Mouse (Mus musculus) layer of hippocampus, postnatal 36 days (tissue): ENCODE measurements around the gene Isg15. TPM values are rescaled to one million over a fixed set of nuclear protein-coding genes. Genes with fewer than 3 reads are reported as not detected.

ENCODE experiments used
- DNase-seq, 2 experiments: peaks; one replicate each; pipeline ENCODE4 v3.0.0; 2022
- total RNA-seq, 2 experiments: library from RNA; stranded (reverse); gene quantifications; 2 replicates each; pipeline ENCODE4 v1.2.3; 2021

The Isg15 gene
- total RNA-seq, result 1 to 10 TPM in 1 of 2 experiments, not detected in 1; 1.9 TPM

DNA sequence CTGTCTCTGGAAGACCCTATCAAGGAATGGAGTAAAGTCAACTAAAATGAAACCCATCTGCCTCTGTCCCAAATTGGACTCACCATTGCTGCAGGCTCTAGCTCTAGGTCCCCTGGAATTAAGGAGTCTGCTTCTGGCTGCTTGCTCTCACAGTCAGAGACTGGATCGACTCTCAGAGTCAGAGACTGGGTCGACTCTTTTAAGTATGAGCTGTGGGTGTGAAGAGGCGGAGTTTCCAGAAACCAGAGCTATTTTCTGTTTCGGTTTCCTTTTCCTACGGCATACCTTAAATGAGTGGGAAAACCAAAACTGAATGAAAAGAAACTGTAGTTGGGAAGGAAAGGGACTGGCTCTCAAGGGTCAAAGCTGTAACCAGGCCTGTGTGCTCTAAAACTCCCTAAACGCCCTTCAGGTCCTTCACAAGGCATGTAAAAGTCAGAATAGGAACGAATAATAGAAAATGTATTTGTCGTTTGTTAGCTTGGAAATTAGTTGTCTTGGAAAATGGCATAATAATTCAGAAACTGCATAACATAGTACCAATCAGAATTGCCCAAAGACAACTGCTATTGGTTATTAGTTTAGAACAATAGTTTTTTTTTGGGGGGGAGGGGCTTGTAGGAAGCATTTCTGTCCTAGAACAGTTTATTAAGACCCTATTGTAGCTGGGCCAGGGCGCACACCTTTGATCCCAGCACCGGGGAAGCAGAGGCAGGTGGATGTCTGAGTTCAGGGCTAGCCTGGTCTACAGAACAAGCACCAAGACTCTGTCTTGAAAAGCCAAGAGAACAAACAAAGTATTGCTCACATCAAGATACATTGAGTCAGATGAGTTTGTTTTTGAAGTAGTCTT, at the start of gene Isg15:
TSS of gene Isg15 (minus strand) at position 196 of the 853 bp plus-strand sequence.
- DNase-seq, result no peak

GRCm38 (mm10) chr4:156249567-156249966, 48.9 kb upstream of the Isg15 start:
- DNase-seq, result no peak

GRCm38 (mm10) chr4:156236651-156237447, 36.2 kb upstream of the Isg15 start:
- DNase-seq, result no peak

GRCm38 (mm10) chr4:156235808-156236533, 35.4 kb upstream of the Isg15 start, which contains the start of gene Noc2l:
Gene Noc2l, plus strand, starts transcription at chr4:156236010.
- peak; percentile 91 for DNase-seq

GRCm38 (mm10) chr4:156235360-156235770, 34.7 kb upstream of the Isg15 start:
- no peak for DNase-seq

DNA sequence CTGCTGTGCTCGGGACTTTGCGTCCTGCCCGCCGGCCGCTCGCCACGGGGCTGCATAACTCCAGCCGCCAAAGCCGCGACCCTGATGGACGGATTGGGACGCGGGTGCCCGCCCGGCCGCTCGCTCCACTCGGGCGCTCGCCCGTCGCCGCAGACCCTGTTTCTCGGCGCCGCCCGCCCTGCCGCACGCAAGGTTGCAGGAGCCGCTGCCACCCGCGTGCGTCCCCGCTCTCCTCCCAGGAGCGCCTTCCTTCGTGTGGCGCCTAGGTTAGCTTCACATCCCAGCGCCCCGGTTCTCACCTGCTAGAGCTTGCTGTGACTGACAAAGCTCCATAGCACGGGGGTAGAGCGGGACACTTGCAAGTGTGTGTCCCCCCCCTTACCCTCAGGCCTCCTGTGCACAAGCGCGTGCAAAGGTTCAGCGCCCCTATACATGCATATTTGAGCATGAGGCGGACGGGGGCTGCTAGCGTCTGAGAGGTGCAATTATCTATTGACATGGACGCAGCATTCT, 34.1 kb upstream of the Isg15 start, which contains the start of gene Plekhn1:
TSS of gene Plekhn1 (minus strand) at position 157 of the 513 bp plus-strand sequence.
- DNase-seq, result peak; percentile 65 to 78

- DNase-seq, result no peak
Observed at GRCm38 (mm10) chr4:156234021-156234501, 33.4 kb upstream of the Isg15 start.

DNA sequence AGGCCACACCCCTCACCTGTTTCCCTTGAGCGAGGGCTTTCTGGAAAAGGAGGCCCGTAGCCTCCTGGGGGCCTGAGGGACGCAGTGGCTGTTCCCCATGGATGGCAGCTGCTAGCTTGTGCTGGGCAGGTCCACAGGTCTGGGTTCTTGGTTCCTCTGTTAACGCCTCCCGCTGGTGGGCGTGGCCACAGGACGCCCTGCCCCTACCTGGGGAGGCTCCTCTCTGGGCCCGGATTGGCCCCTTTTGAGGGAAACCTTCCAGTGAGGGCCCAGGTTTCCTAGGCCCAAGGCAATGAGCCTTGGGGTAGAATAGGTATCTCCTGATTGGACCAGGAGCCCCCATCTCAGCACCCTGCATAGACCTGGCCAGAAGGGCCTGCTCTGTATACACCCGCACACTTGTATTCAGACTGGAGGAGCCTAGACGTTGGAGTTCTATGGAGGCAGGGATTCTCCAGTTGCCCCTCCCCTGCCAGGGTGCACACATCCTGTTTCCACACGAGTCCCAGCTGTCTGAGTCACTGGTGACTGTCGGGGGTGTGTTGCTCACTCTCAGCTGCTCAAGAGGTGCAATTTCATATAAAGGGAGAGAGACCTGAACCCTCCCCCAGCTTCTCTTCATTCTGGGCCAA, 27.9 kb upstream of the Isg15 start:
- no peak for DNase-seq

DNA sequence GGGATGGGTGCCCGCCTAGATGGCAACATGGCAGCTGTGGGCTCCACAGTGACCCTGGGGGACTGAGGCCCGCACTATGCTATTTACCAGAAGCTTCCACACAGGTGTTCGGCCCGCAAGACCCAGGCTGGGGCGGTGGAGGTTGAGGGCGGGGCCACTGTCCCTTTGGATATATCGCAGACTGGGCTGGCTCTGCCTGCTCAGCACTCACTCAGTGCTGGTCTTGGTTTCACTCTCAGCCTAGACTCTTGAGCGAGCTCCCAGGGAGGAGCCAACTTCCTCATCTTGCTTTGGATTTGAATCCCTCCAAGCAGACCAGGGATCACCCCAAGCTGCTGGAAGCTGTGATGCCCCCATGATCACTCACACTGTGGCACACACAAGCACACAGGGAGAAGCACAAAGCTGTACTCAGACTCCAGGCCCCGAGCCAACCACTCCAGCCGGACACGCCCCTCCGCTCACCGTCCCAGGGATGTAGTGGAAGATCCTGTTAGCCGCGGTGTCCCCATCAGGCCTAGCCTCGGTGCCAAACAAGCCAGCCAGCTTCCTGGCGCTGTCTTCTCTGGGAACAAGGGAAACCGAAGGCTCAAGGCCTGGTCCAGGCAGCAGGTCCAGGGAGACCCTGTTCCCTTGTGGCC, 27.3 kb upstream of the Isg15 start:
- no peak for DNase-seq

DNA sequence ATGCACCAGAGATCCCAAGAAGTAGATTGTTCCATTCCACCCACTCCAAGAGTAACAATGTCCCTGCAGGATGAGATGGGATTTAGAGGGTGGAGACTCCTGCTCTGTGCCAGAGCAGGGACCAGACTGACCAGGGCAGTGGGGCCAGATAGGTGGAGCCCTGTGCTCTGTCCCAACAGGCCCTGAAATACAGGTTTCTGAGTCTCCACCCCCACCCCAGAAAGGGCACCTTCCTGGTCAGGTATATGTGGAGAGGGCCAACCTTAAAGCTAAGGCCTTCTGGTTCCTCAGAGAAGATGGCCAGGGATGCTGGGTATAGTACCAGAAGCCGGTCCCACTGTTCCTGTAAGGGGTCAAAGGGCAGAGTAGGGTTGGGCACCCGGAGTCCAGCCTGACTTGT, 23.7 kb upstream of the Isg15 start:
- DNase-seq, result no peak

DNA sequence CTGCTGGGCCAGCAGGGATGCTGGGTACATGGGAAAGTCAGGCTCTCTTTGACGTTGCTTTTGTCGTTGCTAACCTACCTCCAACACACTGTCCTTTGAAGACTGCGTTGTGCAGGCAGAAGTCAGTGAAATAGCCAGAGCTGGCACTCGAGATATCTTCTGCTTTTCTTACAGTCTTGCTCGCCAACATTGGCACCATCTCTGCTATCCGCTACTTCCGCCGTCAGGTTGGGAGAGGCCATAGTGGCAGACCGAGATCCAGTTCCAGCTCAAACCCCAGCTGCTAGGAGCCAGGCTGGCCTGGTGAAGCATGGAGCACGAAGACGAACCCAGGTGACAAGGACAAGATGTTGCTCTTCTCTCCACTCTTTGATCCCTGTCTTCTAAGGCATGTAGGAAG, 19.3 kb upstream of the Isg15 start:
- no peak for DNase-seq

DNA sequence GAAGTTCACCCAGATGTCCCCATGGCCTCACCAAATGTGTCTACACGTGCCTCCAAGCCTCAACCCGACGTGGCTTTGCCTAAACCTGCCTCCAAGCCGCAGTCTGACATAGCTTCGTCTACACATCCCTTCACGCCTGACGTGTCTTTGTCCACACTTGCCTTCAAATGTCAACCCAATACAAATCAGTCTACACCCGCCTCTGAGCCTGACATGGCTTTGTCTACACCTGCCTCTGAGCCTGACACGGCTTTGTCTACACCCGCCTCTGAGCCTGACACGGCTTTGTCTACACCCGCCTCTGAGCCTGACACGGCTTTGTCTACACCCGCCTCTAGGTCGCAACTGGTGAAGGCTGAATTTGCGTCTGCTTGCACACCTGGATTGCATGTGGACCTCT, 17.2 kb upstream of the Isg15 start:
- no peak for DNase-seq

GRCm38 (mm10) chr4:156217022-156217669, 16.5 kb upstream of the Isg15 start:
- DNase-seq, result no peak

DNA sequence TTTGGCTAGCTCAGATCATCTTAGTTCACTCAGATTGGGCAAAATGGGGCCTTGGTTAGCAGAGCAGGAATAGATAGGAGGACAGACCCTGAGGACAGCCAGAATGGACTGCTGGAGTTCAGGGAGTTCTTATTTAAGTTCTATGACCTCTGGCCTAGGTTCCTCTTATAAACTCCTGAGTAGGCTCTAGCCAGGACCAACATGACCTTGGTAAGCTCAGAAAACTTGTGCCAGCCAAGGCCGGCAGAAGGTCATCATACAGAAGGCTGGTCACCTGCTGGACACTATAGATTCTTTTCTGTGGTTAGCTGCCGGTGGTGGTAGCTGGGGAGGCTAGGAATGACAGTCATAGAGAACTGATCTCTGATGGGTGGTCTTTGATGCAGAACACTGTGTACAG, 15.6 kb upstream of the Isg15 start:
- no peak for DNase-seq

DNA sequence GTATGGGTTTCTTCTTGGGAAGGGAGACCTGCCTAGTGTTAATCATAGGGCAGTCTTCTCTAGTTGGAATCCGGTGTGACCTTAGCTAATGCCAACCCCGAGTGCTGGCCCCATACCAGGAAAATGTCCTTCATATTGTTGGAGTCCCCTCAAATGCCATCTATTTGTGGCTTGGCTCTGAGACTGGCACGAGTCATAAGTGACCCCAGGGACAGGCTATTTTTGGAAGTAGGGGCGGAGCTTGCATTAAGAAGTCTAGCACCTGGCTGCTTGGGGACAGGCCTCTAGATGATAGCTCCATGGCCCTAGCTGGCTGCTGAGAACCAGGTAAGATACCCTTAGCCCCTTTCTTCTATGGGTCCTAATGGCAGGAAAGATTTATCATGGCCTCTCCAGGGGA, 15.0 kb upstream of the Isg15 start, which contains the start of gene Perm1:
TSS of gene Perm1 (plus strand) at position 220 of the 400 bp plus-strand sequence.
- DNase-seq, result no peak

GRCm38 (mm10) chr4:156213134-156213533, 12.5 kb upstream of the Isg15 start:
- DNase-seq, result no peak

GRCm38 (mm10) chr4:156209963-156210635, 9.5 kb upstream of the Isg15 start:
- no peak for DNase-seq

DNA sequence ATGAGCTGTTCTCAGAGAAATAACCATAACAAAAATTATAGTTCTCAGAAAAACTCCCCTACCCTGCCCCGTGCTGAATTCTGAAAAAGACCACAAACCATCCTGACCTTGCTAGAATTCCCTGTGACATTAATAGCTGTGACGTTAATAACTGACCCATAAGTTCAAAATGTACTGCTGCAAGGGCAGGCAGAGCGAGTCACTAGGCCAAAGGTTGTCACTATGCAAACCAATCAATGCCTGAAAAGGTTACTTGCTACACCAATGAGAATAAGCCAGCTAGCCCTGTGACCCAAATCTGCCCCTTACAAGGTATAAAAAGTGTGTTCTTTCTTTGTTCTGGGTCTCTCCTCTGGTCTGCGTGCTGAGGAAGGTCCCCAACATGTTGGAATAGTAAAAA, 8.3 kb upstream of the Isg15 start:
- no peak for DNase-seq

DNA sequence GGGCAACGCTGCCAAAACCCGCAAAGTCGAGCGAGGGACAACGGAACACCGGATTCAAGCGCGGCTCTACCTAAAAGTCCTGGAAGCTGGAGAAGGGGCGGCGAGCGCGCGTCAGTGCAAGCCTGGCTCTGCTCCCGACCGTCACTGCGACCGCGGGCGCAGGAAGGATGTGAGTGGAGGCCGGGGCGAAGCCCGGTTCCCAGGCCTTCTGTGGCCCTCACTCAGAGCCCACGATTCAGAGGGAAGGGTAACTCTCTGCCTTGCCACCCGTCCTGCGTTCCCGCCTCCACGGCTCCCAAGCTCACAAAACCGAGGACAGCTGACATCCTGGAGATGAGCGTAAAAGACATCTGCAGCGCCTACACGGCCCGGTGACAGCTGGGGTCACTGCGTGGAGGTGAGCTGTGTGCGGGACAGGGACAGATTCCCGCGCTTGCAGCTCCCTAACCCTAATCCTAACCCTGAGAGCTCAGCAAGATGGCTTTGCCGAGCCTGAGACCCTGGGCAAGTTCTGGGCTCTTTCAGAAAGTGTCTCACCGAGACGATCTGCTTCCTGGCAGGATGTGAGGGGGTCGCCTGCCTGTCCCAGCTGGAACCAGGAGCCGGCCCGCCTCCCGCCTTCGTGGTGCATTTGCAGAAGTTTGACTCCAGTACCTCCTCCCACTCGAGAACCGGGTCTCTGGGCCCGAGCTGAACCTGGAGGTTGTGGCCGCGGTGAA, 3.0 kb upstream of the Isg15 start:
- DNase-seq, result no peak
